Comparison of ENCODE assay signal across 8 mouse cellular contexts in genomic region chr10:68724361-68724720, GRCm38 (mm10). TPM values are rescaled to one million over a fixed set of nuclear protein-coding genes. Genes with fewer than 3 reads are reported as not detected.
DNase-seq lines count a peak whose midpoint lies in the region; ATAC-seq and TF ChIP-seq lines count a peak whose summit lies in the region.

No protein-coding gene starts in this region.

- H3K4me1 ChIP-seq in lung, adult 2 months (ENCODE audit: control insufficient read depth, insufficient read depth, low read length) = no peaks in the 10 kb centered on the region; the same call in 1 of the 2 replicates
- H3K4me1 ChIP-seq in bone marrow, adult 2 months (ENCODE audit: control insufficient read depth, insufficient read depth, low read length) = no peaks in the 10 kb centered on the region; the same call in 1 of the 2 replicates
- peaks cover 15% of the 10 kb centered on the region for H3K4me1 ChIP-seq in heart, embryonic 15.5 days (replicated peaks)
- peaks cover 19% of the 10 kb centered on the region for H3K4me1 ChIP-seq in midbrain, embryonic 10.5 days
- no peaks in the 10 kb centered on the region for H3K4me1 ChIP-seq in stomach, embryonic 14.5 days (ENCODE audit: control insufficient read depth, insufficient read depth, low read length)

- 2% methylated on average over 11 of the region's 11 CpGs for WGBS in lung, adult 2 months
- WGBS in bone marrow, adult 2 months = under 1% methylated on average over 11 of the region's 11 CpGs
- 2% methylated on average over 11 of the region's 11 CpGs for WGBS in heart, embryonic 15.5 days
- 1% methylated on average over 11 of the region's 11 CpGs for WGBS in midbrain, embryonic 10.5 days
- 2% methylated on average over 11 of the region's 11 CpGs for WGBS in stomach, embryonic 14.5 days

- no peaks in the 10 kb centered on the region for H3K36me3 ChIP-seq in heart, embryonic 15.5 days
- no peaks in the 10 kb centered on the region for H3K36me3 ChIP-seq in midbrain, embryonic 10.5 days
- H3K36me3 ChIP-seq in stomach, embryonic 14.5 days (ENCODE audit: control insufficient read depth, insufficient read depth, low read length) = no peaks in the 10 kb centered on the region

- no peak for TF ChIP-seq POLR2A in lung, adult 2 months (IDR thresholded peaks at IDR 0.05; ENCODE audit: borderline replicate concordance, extremely low read depth, low read depth, low read length)
- no peak for TF ChIP-seq POLR2A in bone marrow, adult 2 months (IDR thresholded peaks at IDR 0.05; ENCODE audit: borderline replicate concordance, control insufficient read depth, low read depth, low read length)

- H3K27me3 ChIP-seq in heart, embryonic 15.5 days = no peaks in the 10 kb centered on the region; the same call in 1 of the 2 replicates
- H3K27me3 ChIP-seq in midbrain, embryonic 10.5 days (ENCODE audit: low read depth, poor library complexity, severe bottlenecking) = peaks cover 37% of the 10 kb centered on the region
- no peaks in the 10 kb centered on the region for H3K27me3 ChIP-seq in stomach, embryonic 14.5 days (ENCODE audit: control insufficient read depth, insufficient read depth, low read length)

- H3K4me3 ChIP-seq in lung, adult 2 months (replicated peaks; ENCODE audit: extremely low read depth, low read depth, low read length) = peak overlapping the region; percentile 68
- peak overlapping the region; percentile 55 for H3K4me3 ChIP-seq in bone marrow, adult 2 months (replicated peaks; ENCODE audit: control insufficient read depth, low read depth, low read length)
- H3K4me3 ChIP-seq in heart, embryonic 15.5 days = peak overlapping the region; percentile 57
- H3K4me3 ChIP-seq in midbrain, embryonic 10.5 days = peak overlapping the region; percentile 66
- H3K4me3 ChIP-seq in stomach, embryonic 14.5 days (ENCODE audit: low read depth, low read length) = peak overlapping the region; percentile 48

- H3K9me3 ChIP-seq in heart, embryonic 15.5 days (replicated peaks) = no peaks in the 10 kb centered on the region
- no peaks in the 10 kb centered on the region for H3K9me3 ChIP-seq in midbrain, embryonic 10.5 days (replicated peaks)
- no peaks in the 10 kb centered on the region for H3K9me3 ChIP-seq in stomach, embryonic 14.5 days (ENCODE audit: control insufficient read depth, low read depth, low read length)

- no peak for TF ChIP-seq CTCF in lung, adult 2 months (IDR thresholded peaks at IDR 0.05; ENCODE audit: insufficient read depth, low read length)
- no peak for TF ChIP-seq CTCF in bone marrow, adult 2 months (IDR thresholded peaks at IDR 0.05; ENCODE audit: control insufficient read depth, insufficient read depth, low read length)

- peak overlapping the region; percentile 52; the same call in 1 of the 2 replicates for H3K9ac ChIP-seq in heart, embryonic 15.5 days
- H3K9ac ChIP-seq in stomach, embryonic 14.5 days (replicated peaks; ENCODE audit: low read depth, low read length) = peak overlapping the region; percentile 49

- H3K4me2 ChIP-seq in heart, embryonic 15.5 days = peak overlapping the region; percentile 93
- peak overlapping the region; percentile 75 for H3K4me2 ChIP-seq in stomach, embryonic 14.5 days (replicated peaks; ENCODE audit: low read depth, low read length)

- ATAC-seq in heart, embryonic 15.5 days (replicated peaks; ENCODE audit: insufficient number of reproducible peaks, insufficient read depth, low FRiP score, low read depth) = no peak
- 0 out of 2 replicates have a peak, but pooled peaks have one; percentile 49 for ATAC-seq in stomach, embryonic 14.5 days (ENCODE audit: insufficient number of reproducible peaks, insufficient read depth, low FRiP score, low read depth)

- DNase-seq in lung, adult 2 months = peak; percentile 7
- no peak for DNase-seq in lung, postnatal 25 days (ENCODE audit: low spot score)
- peak; percentile 55 to 65 for DNase-seq in kidney, postnatal 4 days
- DNase-seq in midbrain, embryonic 10.5 days (ENCODE audit: low spot score) = peak; percentile 27
- DNase-seq in frontal cortex, adult 2 months (ENCODE audit: extremely low spot score in 1 of 2, low spot score in 1 of 2) = no peak

- H3K27ac ChIP-seq in bone marrow, adult 2 months (ENCODE audit: control insufficient read depth, insufficient read depth, low read depth, low read length, poor library complexity) = 0 out of 2 replicates have a peak overlapping the region, but pooled peaks have one; percentile 23
- H3K27ac ChIP-seq in heart, embryonic 15.5 days = no peak overlapping the region
- no peak overlapping the region for H3K27ac ChIP-seq in midbrain, embryonic 10.5 days (replicated peaks)
- no peak overlapping the region for H3K27ac ChIP-seq in stomach, embryonic 14.5 days (ENCODE audit: low read length)

RNA-seq across cellular contexts. Expression of gene Tmem26, which starts 0.9 kb away (rescaled TPM):
- 0.88 and 1.6 TPM in 2 replicates for polyA plus RNA-seq in lung, adult 2 months (2012; rRNA removed)
- 1.1 and 2.1 TPM in 2 replicates for polyA plus RNA-seq in bone marrow, adult 2 months (2011; ENCODE audit: insufficient read depth, insufficient read length, low replicate concordance, missing spikeins)
- polyA plus RNA-seq in heart, embryonic 15.5 days (2015; fragmentation: Nextera tagmentation; extraction: Ambion mirVana) = 4.0 and 5.6 TPM in 2 replicates
- polyA plus RNA-seq in midbrain, embryonic 10.5 days (2016; fragmentation: Nextera tagmentation; extraction: Ambion mirVana) = 1.5 and 2.2 TPM in 2 replicates
- polyA plus RNA-seq in stomach, embryonic 14.5 days (2014; fragmentation: Nextera tagmentation; extraction: Ambion mirVana) = 19.1 and 21.5 TPM in 2 replicates
- 0.25 and 0.34 TPM in 2 replicates for polyA plus RNA-seq in frontal cortex, adult 2 months (2012; rRNA removed)

Comparison
In these comparisons a context has a peak if more than half of its experiments do, and no peak if none do; other contexts are left out.
1. DNase-seq: peak in lung, adult 2 months (single experiment), kidney, postnatal 4 days (2 of 2) and midbrain, embryonic 10.5 days (single experiment); none in lung, postnatal 25 days (single experiment) and frontal cortex, adult 2 months (0 of 2).
2. Peak in every context shown above with its lines, with median percentiles within 50 percentile points of each other: H3K4me3 ChIP-seq.